Mouse (Mus musculus): Measurements from ENCODE around the gene Cacna1b.

Gene Cacna1b

GRCm38 (mm10) chr2:24725865-24726264, 37.1 kb downstream of the Cacna1b start:
- no peak for ATAC-seq (ENCODE audit: insufficient number of reproducible peaks, low FRiP score, low TSS enrichment)

GRCm38 (mm10) chr2:24719645-24720379, 43.1 kb downstream of the Cacna1b start:
- ATAC-seq (ENCODE audit: insufficient number of reproducible peaks, low FRiP score, low TSS enrichment), result no peak

- no peak for ATAC-seq (ENCODE audit: insufficient number of reproducible peaks, low FRiP score, low TSS enrichment)
Measured at GRCm38 (mm10) chr2:24718906-24719305, 44.0 kb downstream of the Cacna1b start.

- peak; percentile 41; the same call in 1 of the 2 replicates for ATAC-seq (ENCODE audit: insufficient number of reproducible peaks, low FRiP score, low TSS enrichment)
Measured at GRCm38 (mm10) chr2:24717963-24718362, 45.0 kb downstream of the Cacna1b start.

GRCm38 (mm10) chr2:24717461-24717860, 45.5 kb downstream of the Cacna1b start:
- peak; percentile 76; the same call in 1 of the 2 replicates for ATAC-seq (ENCODE audit: insufficient number of reproducible peaks, low FRiP score, low TSS enrichment)

GRCm38 (mm10) chr2:24705929-24706328, 57.0 kb downstream of the Cacna1b start:
- ATAC-seq (ENCODE audit: insufficient number of reproducible peaks, low FRiP score, low TSS enrichment), result no peak

- ATAC-seq (ENCODE audit: insufficient number of reproducible peaks, low FRiP score, low TSS enrichment), result no peak
Measured at GRCm38 (mm10) chr2:24702208-24702957, 60.6 kb downstream of the Cacna1b start.

GRCm38 (mm10) chr2:24697281-24697980, 65.5 kb downstream of the Cacna1b start:
- ATAC-seq (ENCODE audit: insufficient number of reproducible peaks, low FRiP score, low TSS enrichment), result no peak

- ATAC-seq (ENCODE audit: insufficient number of reproducible peaks, low FRiP score, low TSS enrichment), result no peak
Measured at GRCm38 (mm10) chr2:24692371-24692770, 70.6 kb downstream of the Cacna1b start.

- no peak for ATAC-seq (ENCODE audit: insufficient number of reproducible peaks, low FRiP score, low TSS enrichment)
Measured at GRCm38 (mm10) chr2:24690356-24690755, 72.6 kb downstream of the Cacna1b start.

- no peak for ATAC-seq (ENCODE audit: insufficient number of reproducible peaks, low FRiP score, low TSS enrichment)
Measured at GRCm38 (mm10) chr2:24685347-24685746, 77.6 kb downstream of the Cacna1b start.

- ATAC-seq (ENCODE audit: insufficient number of reproducible peaks, low FRiP score, low TSS enrichment), result no peak
Measured at GRCm38 (mm10) chr2:24684796-24685195, 78.2 kb downstream of the Cacna1b start.

GRCm38 (mm10) chr2:24683266-24683665, 79.7 kb downstream of the Cacna1b start:
- no peak for ATAC-seq (ENCODE audit: insufficient number of reproducible peaks, low FRiP score, low TSS enrichment)

GRCm38 (mm10) chr2:24680731-24681130, 82.2 kb downstream of the Cacna1b start:
- no peak for ATAC-seq (ENCODE audit: insufficient number of reproducible peaks, low FRiP score, low TSS enrichment)

GRCm38 (mm10) chr2:24680176-24680575, 82.8 kb downstream of the Cacna1b start:
- ATAC-seq (ENCODE audit: insufficient number of reproducible peaks, low FRiP score, low TSS enrichment), result no peak

GRCm38 (mm10) chr2:24679012-24679651, 83.8 kb downstream of the Cacna1b start:
- ATAC-seq (ENCODE audit: insufficient number of reproducible peaks, low FRiP score, low TSS enrichment), result no peak

- ATAC-seq (ENCODE audit: insufficient number of reproducible peaks, low FRiP score, low TSS enrichment), result no peak
Measured at GRCm38 (mm10) chr2:24678538-24678937, 84.4 kb downstream of the Cacna1b start.

- ATAC-seq (ENCODE audit: insufficient number of reproducible peaks, low FRiP score, low TSS enrichment), result no peak
Measured at GRCm38 (mm10) chr2:24678110-24678509, 84.8 kb downstream of the Cacna1b start.

- no peak for ATAC-seq (ENCODE audit: insufficient number of reproducible peaks, low FRiP score, low TSS enrichment)
Measured at GRCm38 (mm10) chr2:24677629-24678028, 85.3 kb downstream of the Cacna1b start.

GRCm38 (mm10) chr2:24674432-24675006, 88.4 kb downstream of the Cacna1b start:
- ATAC-seq (ENCODE audit: insufficient number of reproducible peaks, low FRiP score, low TSS enrichment), result no peak

Measured in cerebellum, adult (tissue).